Comparison of ENCODE assay signal across 21 mouse cellular contexts in the genomic region with DNA sequence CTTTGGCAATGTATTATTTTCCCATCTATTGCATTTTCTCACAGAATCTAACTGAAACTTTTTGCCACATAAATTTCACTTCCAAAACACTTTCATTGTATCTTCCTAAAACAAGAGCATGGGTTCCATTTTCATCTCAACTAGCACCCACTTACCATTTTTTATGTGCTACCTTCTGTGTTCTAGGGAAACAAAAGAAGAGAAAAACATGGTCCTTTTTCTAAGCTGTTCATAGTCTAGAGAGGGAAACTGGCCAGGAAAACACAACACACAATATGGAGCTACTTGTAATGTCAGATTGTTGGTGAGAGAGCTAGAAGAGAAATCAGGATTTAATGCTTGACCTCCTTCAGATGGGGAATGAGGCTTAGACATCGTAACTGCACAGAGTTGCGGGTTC.
"Had no signal": no experiment of that assay in that cellular context is flagged by ENCODE, and none has a peak within 500 bp of the region (broad histone marks: within the 10 kb centered on the region; RNA-seq: fewer than 3 reads in every experiment).

No protein-coding gene starts in this region.

- DNase-seq: heart, postnatal 10 days; heart, postnatal 14 days; heart, postnatal 36 days; heart, postnatal 4 days; kidney, adult 11 months; kidney, adult 18-20 months; kidney, adult 2 months; kidney, adult 8-10 months; kidney, adult 9 months; kidney, postnatal 10 days; kidney, postnatal 14 days; kidney, postnatal 25 days; kidney, postnatal 36 days; kidney, postnatal 4 days; layer of hippocampus, postnatal 36 days had no signal

- ATAC-seq: hindbrain, embryonic 16.5 days; hindbrain, postnatal 0 days; inflammation-experienced regulatory T-cells, adult 6 months; intestine, embryonic 15.5 days; intestine, embryonic 16.5 days; intestine, postnatal 0 days had no signal
